Mouse (Mus musculus) yolk sac, embryonic 10.5 days (tissue): ENCODE results near the gene Myod1.

Experiments used
- DNase-seq: peaks from one replicate; pipeline ENCODE4 v3.0.0-alpha.2; 2017; ENCODE audit warnings: low spot score

Gene Myod1

DNA sequence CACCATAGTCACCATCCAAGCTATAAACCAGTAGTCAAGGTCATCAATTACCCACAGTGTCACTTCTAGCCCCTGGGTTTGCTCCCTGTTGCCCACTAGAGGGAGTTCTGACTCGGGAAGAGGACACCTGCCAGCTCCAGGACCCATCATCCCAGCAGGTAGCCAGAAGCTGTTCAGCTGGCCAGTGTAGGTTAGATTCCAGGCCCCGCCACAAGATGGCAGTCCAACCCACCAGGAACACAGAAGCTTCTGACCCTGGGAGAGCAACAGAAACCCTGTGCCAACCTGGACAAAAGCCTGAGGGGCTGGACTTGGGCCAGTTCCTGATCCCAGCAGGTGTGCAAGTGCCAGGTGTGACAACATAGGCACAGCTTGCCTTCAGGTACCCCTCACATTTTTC is 16.8 kb downstream of the Myod1 start:
- peak; percentile 40 for DNase-seq

DNA sequence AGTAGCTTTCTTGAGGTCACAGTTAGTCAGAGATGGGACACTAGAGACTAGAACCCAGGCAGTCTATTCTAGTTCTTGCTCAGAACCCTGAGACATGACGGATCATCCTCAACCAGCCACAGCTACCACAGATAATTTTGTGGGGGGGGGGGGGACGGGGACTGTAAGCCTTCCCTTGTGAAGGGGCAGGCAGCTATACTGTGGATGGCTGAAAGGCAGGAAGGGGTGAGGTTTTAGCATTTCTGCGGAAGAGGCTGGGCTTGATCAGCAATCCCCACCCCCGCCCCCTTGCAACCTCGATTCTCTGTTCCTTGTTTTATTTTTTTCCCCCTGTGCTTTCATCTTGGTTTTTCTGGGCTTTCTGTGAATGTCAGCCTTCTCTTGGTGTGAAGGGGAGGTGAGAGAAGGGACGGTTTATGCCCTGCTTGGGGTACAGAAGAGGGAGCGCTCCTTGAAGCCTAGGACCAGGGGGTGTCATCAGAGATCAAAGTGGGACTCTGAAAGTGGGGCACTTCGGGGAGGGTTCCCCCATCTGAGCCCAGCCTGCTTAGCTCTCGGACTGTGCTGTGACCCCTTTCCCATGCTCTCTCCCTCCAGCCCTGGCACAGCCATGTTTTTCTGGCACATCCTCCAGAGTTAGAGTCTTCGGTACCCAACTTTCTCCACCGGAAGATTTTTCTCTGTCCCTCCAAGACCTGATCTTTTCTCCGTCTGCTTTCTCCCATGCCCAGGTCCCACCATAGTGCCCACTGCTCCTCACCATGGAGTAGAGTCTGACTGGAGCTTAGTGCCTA is 17.6 kb downstream of the Myod1 start:
- no peak for DNase-seq

DNA sequence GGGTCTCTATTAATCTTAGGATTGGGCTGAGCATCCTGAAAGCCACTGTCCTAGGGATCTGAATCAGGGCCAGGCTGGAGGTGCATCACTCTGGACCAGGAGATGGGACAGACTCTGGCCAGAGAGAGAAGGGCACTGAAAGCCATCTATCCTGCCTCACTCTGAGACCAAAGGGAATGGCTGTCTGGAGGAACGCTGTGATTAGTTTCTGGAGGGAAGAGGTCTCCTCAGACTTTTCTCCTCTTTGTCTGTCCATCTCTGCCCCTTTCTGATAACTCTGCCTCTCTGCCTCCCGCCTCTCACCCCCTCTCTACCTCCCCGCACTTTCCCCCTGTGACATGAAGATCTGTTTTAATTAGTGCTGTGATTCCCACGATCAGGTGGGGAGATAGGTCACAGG is 18.7 kb downstream of the Myod1 start:
- DNase-seq: no peak

DNA sequence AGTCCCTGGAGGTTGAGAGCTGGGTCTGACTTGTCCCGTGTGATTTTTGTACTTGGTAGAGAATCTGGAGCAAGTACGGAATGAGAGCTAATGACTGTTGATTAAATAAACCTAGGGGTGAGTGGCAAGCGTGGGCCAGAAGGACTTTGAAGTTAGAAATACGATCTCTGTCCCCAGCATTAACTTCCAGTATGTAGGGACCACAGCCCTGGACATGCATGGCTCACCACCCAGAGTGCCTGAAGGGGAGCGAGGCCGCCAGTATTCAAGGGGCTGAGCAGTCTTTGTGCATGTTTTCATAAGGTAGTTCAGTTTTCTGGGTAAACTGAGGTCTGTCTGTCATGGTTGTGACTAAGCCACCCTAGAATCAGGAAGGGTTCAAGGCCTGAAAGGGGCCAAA is 19.3 kb downstream of the Myod1 start:
- DNase-seq: no peak

DNA sequence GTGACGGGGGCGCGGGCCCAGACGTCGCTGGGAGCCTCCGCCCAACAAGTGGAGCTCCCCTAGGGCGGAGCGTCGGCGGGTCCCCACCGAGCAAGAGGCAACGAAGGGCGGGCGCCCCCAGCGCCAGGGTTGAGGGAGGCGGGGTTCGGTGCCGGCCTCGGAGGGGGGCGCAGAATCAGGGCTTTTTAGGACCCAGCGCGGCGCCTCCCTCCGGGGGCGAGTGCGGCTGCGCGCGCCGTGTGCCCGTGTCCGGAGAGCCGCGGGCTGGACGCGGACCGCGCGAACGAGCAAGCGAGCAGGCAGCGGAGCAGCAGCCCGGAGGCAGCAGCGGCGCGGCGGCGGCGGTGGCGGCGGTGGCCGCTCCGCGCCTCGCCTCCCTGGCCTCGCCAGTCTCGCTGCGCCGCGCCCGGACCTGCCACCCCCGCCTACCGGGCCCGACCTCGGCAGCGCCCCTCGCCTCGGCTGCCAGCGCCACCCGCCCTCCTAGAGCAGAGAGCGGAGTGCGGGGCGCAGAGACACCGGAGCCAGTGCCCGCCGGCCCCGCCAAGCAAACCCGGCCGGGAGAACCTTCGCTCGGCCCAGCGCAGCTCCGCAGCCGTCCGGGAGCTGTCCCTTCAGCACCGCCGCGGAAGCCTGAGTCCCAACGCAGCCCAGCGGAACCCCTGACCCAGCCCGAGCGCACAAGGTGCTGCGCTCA is 20.1 kb downstream of the Myod1 start, which contains the start of gene Kcnc1:
TSS of gene Kcnc1 (plus strand) at position 267 of the 697 bp plus-strand sequence.
- peak; percentile 78 for DNase-seq

DNA sequence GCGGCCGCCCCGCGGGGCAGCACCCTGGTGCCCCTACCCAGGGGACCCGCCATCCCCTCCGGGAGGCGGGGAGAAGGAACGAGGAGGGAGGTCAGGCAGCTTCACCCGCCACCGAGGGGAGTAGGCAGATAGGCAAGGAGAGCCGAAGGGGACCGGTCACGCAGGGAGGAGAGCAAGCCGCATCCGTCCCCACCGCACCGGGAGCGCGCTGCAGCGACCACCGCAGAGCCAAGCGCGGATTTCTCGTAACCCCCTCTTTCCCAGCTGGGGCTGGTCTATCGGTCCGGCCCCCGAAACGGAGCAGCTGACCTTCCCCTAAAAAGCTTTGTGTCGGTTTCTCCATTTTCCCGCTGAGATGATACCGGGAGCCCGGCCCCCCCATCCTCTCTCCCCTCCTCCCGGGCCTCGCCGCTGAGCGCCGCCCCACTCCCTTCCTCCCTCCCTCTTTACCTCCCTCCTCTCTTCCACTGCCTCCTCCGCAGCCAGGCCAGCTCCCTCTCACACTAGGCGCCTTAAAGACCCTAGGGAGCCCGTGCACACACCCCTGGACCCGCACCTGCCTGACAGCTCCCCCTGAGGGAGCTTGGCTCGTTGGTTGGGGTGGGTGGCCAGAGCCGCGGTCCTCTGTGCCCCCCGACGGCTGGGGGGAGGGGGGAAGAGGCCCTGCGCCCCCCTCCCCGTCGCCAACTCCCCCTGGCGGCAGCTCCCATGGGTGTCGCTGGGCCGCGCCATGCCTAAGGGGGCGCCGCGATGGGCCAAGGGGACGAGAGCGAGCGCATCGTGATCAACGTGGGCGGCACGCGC is 20.9 kb downstream of the Myod1 start:
- no peak for DNase-seq

DNA sequence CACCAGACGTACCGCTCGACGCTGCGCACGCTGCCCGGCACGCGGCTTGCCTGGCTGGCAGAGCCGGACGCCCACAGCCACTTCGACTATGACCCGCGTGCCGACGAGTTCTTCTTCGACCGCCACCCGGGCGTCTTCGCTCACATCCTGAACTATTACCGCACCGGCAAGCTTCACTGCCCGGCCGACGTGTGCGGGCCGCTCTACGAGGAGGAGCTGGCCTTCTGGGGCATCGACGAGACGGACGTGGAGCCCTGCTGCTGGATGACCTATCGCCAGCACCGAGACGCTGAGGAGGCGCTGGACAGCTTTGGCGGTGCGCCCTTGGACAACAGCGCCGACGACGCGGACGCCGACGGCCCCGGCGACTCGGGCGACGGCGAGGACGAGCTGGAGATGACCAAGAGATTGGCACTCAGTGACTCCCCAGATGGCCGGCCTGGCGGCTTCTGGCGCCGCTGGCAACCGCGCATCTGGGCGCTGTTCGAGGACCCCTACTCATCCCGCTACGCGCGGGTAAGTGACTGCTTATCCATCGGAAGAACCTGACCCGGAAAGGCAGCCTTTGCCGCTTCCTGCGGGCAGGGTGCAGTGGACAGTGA is 21.6 kb downstream of the Myod1 start:
- DNase-seq: no peak

DNA sequence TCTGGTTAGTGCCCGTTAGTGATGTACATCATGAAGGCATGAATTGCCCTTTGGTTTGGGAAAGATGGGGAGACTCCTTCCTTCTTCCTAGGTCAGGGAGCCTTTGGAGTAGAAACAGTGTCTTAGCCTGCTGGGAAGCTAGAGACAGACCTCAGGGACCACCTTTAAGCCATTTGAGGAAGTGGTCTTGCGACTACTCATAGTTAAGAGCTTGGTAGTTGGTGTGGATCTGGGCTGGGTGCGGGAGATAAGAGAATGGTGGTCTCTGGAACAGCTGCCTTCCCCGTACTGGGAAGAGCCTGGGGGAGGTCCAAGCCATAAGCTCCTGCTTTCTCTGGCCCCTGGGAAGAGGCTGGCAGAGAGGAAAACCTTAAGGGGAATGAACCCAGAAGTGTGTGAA is 22.3 kb downstream of the Myod1 start:
- DNase-seq: no peak

DNA sequence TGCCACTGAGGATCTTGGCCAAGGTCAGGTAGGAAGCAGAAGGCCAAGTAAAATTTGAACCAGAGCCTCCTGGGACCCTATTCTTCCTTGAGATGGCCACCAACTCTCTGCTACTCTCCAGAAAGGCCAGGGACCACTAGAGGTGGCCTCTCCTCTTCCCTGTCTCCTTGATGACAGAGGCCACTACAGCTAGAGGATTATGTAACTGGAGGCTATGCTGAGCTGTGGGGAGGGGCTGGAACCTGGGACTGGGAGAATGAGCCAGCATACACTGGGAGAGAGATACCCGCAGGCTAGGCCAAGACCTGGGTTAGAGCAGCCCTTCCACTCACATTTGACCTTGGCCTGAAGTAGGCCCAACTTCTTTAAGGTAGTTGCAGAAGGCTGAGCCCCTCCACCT is 23.4 kb downstream of the Myod1 start:
- DNase-seq: no peak

DNA sequence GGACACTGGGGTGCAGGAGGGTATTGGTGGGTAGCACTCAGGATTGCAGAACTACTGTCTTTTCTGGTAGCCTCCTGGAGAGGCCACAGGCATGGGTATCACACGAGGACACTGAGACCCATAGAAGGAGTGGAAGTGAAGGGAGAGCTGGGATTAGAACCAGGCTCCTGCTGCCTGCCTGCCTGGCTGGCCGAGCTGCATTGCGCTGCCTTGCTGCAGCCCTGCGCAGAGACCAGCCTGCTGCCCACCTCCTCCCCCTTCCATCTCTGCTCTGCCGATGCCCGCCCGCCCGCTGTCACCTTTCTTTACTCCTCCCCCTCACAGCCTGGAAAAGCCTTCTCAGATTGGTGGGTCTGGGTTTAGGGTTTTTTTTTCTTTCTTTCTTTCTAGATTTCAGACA is 24.1 kb downstream of the Myod1 start:
- no peak for DNase-seq

DNA sequence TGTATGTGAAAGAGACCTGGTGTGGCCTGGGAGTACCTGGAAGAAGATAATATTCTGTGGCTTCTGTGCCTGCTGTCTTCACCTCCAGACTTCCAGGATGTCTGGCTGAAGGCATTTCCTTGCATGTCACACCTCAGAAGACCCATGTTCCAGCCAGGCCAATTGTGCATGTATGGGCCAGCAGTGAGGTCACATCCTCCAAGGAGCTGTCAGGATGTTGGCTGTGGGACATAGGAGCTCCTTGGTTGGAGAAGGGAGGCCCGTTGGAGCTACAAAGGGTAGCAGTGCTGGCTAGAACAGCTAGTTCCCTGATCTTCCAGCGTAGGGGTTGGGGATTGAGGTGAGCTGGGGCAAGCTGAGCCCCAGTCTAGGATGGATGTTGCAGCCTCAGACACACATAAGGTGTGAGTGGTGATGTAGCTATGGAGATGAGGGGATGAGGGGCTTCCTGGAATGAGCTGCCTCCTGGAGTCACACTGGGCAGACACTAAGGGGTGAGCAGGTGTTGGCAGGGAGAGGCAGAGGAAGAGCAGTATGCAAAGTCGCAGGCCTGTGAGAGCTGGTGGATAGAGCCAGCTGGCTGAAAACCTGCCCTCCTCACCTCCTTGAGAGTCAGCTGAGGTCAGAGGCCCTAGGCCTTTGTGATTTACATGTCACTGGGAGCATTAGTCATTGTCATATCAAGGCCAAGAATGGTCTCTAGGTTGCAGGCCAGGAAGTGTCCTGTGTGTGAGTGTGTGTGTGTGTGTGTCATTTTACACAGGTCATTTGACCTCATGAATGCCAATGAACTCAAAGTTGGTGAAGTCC is 25.3 kb downstream of the Myod1 start:
- no peak for DNase-seq

DNA sequence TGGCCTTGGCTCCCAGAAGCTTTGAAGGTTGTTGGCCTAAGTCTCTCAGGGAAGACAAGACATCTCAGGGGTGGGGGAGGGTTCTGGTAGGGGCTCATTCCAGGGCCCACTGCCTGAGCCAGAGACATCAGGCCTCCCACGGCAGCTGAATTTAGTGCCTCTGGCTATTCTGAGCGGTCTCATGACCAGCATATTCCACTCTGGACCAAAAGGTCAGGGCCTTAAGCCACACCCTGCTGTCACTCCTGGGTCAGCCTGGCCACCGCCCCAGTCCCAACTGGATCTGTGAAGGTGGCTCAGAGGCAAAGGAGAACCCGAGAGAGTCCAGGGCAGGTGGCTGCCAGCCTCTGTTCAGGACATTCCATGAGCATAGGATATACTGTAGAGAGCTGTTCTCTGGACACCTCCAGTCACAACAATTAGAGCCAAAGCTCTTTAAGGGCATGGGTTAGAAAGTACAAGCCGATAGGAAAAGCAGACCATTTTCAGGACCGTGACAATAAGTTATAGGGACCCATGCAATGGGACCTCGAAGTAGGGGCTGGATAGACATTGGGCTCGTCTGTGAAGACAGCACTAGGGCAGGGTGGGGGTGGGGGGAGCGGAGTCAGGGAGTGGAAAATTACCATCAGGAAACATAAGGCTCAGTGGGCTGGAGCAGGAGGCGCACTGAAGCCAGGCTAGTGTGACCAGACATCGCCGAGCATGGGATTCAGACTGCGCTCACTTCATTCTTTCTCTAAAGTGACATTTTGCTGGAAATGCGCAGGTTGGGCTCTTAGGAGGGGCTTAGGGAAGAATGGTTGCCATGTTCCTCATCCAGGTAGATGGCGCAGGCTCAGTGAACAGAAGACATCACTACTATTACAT is 27.6 kb downstream of the Myod1 start:
- no peak for DNase-seq

DNA sequence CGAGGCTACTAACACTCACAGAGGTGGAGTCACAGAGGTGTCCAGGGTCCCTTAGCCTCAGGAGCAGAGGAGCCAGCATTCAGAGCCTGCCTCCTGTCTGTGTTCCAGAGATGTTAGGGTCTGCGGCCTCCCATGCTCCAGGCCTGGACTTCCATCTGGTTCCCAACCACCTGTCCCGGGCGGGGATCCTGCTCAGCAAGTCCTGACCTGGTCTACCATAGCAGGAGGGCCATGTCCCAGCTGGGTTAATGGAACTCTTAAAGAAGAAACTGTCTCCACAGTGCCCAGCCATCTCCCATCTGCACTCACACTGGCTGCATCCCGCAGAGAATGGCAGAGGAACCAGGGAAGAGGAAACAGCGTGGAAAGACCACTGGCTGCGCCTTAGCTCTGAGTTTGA is 28.5 kb downstream of the Myod1 start:
- no peak for DNase-seq

DNA sequence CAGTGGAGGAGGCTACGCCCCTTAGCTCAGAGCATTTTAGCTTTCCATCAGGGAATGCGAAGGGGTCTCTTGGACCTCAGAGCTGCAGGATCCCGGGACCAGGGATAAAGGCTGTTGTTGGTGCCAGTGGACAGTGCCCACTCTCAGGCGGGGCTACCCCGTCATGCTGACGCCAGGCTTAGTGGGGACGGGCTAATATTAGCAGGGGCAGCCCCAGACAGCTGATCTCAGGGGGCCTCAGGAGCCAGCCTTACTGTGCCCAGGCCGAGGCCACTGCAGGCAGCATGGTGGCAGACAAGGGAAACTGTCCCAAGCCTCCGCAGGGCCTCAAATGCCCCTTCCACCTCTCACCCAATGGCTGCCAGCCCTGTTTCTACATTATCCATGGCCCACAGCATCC is 32.3 kb downstream of the Myod1 start:
- no peak for DNase-seq

DNA sequence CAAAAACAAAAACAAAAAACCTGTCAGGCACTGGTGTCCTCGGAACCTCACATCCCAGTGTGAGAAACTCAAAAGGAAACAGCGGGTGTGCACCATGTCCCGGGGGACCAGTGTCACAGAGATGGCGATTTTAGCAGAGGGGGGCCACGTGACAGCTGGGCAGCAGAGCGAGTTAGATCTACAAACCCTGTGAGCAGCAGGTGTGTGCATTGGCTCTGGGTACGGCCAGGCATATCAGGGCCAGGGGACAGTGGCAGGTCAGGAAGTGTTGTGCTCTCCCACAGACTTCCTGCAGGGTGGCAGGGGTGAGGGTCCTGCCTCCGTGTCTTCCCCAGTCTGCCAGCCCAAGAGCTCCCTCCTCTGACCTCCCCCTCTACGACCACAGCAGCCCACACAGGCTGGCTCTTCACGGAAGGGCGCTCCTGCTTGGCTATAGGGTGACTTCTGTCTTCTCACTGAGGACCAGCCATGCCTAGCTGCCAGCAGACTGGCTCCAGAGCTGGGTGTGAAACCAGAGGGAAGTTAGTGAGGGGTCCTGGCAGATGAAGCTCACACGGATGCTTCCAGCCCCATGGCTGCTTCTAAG is 33.0 kb downstream of the Myod1 start:
- DNase-seq: no peak

DNA sequence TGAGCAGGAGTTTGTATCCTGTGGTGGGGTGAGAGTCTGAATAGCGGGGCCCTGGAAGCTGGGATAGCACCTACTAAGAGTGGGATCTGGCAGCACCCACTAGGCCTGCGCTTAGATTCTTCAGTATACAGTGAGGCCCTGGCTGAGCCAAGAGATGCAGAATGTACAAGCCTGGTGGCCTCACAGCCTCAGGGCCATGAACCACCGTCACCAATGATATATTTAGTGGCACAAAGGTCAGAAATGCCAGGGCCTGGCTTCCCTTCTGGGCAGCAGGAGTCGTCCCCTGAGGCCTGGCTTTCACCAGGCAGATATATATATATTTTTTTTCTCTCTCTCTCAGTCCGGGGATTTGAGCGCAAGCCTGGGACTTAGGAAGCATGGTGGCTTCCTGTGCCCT is 34.5 kb downstream of the Myod1 start:
- no peak for DNase-seq

DNA sequence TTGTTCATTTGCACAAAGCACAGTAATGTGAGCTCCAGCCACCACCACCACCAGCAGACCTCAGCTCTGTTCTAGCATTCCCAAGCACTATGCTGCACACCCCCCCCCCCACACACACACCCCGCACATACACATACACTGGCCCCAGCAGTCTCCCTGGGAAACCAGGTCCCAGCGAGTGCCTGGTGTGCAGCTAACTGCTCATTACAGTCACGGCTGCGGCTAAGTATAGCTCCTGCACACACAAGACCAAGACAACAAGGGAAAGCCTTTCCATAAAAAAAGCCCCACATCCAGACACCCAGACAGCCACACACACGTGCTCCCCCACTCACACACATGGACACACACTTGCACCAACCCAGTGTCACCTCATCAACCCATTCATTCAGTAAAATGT is 36.5 kb downstream of the Myod1 start:
- no peak for DNase-seq

DNA sequence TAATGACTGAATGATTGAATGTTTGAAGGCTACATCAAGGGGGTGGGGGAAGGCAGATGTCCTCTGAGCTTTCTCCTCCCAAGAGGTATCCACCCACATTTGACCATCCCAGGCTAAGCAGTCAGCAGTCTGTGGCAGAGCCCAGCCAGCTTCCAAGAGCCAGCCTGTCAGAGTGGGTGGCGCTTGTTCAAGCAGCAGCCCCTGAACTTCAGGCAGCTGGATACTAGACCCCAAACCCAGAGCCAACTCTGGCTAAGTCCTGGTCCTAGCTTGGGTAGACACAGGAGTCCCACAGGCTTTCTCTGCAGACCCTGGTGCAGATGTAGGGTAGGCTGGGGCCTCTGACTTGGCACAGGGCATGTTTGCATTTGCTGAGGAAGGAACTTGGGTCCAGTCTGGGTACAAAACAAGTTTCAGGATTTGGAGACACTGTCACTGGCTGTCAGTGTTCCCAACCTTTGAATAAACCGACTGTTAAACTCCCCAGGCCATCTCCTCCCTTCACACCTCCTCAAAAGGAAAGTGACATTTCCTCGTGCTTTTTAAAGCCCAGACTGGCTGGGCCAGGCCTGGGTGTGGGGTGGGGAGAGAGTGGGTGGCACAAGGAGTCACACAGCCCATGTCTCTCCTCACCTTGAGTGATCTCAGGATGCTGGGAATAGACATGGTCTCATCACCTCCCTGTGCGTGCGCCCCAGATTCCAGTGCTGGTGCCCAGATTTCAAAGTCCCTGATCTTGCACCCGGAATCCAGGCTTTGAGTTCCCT is 37.9 kb downstream of the Myod1 start:
- DNase-seq: no peak

DNA sequence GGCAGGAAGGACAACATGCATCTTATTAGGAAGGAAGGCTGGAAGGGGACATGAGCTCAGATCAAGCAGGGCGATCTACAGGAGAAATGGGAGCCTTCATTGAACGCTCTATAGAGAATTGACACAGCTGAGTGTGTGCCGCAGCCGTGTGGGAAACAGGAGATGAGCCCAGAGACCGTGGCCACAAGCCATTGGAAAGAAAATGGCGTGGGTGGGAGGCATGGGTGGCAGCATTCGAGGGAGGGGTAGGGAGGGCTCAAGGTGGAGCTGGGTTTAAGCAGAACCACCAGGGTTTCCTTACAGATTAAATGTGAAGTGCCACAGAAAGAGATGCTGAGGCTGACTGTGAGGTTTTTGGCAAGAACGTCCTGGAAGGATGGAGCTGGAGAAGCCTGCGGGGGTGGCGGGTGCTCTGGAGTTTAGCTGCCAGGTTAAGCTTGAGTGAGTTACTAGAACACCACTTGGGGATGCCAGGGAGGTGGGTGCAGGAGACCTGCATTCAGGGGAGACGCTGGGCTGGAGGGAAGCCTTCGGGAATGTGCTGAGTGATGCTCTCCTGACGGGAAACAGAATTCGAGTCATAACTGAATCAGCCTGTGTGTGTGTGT is 39.6 kb downstream of the Myod1 start:
- no peak for DNase-seq
